Mouse (Mus musculus): ENCODE measurements around the gene Trim46.

The Trim46 gene

DNA sequence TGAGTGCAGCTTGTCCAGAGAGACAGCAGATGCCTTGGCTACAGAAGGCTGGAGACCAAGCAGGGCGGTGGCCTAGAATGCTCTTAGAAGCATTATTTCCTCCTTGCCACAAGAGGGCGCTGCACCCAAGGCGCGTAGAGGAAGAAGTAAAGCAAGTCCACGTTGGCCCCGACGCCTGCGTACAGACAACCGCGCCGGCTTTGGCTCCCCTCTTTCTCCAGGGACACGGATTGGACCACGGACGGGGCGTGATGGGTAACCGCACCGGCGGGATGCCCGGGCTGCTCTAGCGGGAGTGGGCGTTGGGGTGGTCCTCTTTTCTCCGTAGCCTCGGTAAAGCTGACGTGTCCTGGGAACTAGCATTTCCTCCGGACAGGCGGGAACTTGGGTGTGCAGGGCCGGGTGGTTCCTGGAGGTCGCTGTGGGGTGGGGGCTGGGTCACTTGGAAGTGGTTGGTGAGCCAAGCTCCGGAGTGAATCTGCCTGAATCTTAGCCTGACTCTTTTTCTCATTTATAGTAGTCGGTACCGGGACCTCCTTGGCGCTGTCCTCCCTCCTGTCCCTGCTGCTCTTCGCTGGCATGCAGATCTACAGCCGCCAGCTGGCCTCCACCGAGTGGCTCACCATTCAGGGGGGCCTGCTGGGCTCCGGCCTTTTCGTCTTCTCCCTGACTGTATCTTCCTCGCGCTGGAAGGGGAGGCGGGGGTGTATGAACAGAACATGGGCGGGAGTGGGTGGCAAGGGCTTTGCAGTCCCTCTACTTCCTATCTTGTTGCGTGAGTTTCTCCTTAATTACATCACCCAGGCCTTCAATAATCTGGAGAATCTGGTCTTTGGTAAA is at the start of gene Trim46:
Trim46 (minus strand) TSS at position 49 of the 840 bp plus-strand sequence.
- DNase-seq (ENCODE audit: low spot score), result peak; percentile 86

DNA sequence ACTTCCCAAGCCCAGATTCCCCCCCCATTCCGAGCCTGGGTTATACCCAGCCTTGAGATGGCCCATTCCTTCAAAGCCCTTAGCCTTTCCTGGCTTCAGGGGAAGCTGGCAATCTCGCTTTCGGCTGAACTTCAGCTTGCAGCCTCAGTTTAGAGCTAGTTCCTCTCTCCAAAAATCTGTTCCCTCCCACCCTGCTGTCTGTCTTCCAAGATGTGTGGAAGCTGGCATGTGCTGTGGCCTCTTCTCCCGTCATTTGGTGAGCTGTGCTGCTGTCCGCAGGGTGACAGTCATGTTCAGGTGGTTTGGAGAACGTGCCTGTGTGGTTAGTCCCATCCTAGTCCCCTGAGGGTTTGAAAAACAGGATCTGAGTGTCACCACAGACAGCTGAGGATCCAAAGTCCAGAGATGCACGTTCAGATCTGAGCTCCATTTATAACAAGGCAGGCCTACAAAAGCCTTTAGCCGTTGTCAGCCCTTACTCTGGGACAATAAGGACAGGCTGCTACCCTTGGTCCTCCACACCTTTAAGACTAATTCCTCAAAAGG is 49.6 kb upstream of the Trim46 start:
- no peak for DNase-seq (ENCODE audit: low spot score)

DNA sequence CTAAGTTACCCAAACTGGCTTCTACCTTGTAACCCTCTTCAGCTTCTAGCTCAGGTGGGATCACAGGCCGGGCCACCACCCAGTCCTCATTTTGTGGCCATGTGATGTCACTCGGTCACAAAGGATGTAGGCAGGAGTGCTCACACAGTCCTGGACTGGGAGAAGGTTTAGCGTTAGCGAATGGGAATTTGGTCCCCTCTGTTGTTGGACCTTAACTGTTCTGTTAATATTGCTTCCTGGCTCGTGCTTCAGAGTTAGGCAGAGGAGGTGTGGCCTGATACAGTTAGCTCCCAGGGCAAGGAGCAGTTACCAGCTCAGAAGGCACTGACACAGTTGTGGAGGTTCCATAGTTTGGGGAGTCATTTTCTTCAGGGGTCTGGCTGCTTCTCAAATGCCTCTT is 48.1 kb upstream of the Trim46 start:
- DNase-seq (ENCODE audit: low spot score), result no peak

DNA sequence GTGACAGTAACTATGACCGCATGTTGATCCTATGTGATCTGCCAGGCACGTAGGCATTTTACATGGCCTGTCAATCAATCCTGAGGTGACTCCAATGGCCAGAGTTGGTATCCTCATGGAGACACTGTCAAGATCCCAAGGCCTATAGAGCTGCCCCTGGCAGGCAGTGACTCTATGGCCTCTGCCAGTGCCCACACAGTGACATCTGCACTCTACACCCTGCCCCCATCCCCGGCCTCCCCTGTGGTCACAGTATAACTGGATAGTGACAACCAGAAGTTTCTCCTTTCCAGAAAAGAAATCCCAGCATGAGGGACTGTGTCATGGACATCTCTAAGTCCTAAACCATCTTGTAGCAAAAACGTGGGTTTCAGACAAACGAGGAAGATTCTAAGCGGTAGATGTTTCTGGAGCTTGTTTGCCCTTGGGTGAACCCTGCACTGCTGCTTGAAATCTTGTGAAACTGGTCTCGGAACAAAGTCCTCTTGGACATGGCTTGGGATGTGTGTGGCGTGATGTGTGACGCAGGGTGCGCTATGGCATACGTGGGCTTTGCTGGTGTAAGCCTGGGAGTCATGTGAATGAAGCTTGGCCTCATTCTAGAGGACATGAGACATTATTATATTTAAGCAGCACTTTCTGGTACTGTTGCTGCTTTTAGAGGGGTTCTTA is 47.3 kb upstream of the Trim46 start:
- no peak for DNase-seq (ENCODE audit: low spot score)

DNA sequence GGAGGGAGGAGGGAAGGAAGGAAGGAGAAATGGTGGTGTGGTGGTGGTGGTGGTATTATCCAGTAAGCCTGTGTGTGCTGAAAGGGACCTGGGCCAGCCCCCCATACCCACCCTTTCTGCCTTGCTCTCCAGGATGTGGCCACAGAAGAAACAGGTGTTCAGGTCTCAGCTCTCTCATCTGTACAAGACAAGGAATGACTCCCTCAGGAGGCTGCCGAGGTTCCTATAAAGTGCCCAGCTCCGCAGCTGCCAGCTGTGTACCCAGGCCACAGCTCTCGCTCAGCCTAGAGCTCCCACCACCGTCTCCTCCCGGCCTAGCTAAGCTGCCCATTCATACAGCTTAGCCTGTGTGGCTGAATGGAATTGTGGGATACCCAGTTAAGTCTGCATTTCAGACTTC is 46.2 kb upstream of the Trim46 start:
- DNase-seq (ENCODE audit: low spot score), result no peak

DNA sequence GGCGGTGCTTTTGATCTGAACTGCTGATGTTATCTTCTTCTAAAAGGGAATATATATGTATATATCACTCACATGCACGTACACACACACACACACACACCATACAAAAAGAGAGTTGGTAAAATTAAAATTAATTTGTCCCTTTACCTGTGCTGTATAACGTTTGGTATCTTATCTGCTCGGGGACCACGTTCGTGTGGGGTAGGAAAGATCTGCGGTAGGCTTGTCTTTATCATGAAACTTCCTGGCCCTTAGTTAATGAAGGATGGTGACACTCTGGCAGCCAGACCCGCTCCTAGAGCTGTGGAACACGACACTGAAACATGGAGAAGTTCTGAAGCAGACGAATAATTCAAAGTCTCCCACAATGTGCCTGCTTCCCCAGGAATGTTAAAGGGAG is 45.8 kb upstream of the Trim46 start:
- no peak for DNase-seq (ENCODE audit: low spot score)

DNA sequence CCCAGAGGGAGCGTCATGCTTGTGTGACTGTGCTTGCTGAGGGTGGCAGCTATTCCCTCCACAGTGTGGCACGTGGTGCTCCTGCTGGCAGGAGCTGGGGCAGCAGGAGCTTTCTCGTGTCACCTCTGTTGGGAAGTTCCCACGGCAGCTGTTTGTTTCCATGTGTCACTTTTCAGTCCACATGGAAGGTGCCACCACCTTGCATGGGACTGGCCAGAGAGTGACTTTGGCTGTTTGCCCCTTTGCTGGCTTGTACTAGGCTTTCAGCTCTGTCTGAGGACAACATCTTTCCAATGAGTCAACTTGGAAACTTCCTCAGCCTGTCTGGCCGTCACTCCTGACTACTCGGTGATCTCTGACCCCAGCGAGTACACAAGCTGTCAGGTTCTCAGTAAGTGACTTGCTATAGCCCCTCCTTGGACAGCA is 42.4 kb upstream of the Trim46 start:
- DNase-seq (ENCODE audit: low spot score), result no peak

DNA sequence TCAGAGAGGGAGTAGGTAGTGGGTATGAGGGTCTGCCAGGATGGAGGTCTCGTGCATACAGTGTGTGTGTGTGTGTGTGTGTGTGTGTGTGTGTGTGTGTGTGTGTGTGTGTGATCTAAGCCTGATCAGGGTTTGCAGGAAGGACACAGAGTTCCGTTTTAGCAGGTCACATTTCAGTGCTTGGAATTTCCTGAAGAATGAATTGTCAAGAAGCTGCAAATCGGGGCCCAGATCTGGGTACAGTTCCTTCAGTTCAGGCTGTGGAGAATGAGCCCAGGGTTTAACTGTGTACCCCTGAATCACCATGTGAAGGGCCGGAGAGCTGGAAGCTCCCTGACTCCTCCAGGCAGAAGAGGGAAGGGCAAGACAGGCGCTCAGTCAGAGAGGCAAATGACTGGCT is 41.2 kb upstream of the Trim46 start:
- DNase-seq (ENCODE audit: low spot score), result no peak

DNA sequence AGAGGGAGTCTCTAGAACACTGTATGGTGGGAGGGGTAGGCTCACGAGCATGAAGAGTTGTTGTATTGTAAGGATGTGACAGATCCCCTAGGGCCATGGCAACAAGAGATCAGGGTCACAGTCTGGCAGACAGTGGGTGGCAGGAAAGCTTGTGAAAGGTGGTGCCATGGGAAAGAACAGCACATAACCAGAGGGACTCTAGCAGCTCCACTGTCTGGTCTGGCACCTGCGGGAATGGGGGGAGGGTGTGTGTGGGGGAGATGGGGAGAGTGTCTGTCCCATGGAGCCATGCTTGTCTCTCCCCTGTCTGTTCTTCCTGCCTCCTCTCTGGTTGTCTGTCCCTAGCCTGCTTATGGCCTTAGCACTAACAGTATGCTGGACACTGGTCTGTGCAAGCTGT is 39.4 kb upstream of the Trim46 start:
- no peak for DNase-seq (ENCODE audit: low spot score)

DNA sequence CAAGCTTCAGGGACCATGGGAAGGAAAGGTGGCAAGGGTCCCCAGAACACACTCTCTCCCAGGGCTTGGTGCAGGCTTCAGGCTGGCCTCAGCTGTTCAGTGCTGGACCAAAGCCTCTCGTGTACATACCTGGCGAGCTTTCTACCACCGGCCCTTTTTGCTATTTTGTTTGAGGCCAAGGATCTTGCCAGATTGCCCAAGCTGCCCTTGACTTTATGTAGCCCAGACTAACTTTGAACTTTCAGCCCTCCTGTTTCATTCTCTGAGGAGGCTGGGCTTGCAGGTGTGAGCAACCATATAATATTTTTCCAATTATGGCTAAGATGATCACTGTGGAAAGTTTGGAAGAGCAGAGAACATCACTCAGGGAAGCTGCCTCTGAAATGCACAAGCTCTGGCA is 38.2 kb upstream of the Trim46 start:
- no peak for DNase-seq (ENCODE audit: low spot score)

DNA sequence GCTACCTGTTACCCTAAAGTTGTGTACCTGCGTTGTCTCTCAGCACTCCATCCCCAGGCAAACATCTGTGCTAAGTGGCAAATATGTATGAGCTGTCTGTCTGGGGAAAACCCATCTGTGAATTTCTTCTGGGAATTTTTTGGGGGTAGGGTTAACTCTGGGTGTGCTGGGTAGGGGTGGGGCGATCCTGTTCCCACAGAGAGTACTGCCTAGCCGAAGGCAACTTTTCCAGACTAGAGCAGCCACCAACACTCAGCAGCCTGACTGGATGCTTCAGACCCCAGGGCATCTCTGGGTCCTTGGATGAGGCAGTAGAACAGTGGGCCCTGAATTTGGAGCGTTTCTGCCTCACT is 36.2 kb upstream of the Trim46 start:
- no peak for DNase-seq (ENCODE audit: low spot score)

DNA sequence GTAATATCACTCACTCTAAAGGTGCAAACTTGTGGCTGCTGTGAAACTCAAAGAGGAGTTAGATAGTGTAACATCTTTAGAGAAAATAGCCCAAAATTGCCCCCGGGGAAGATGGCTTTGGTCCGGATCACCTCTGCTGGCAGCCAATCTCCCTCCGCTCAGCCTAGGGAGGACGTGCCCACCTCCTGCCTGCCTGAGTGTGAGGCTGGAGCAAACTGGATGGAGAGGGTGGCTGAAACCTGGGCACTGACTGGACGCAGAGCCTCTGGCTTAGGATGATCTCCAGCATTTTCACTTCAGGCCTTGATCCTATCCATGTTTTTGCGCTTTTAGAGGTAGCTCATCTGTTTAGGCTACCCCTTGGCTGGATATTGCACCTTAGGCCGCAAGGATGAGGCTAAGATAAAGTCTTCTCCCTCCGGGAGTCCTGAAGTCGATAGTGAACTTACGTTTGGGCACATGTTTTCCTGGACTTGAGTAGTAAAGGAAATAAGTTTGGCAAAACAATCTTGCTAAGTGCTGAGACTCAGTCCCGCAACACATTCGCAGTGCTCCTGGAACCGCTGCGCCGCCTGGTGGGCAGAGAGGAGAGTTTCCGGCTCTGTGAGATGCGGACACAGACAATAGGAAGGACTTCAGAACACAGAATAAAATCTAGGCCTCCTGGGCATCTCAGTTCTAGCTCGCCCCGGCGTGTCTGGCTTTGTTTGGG is 35.6 kb upstream of the Trim46 start:
- DNase-seq (ENCODE audit: low spot score), result peak; percentile 83

DNA sequence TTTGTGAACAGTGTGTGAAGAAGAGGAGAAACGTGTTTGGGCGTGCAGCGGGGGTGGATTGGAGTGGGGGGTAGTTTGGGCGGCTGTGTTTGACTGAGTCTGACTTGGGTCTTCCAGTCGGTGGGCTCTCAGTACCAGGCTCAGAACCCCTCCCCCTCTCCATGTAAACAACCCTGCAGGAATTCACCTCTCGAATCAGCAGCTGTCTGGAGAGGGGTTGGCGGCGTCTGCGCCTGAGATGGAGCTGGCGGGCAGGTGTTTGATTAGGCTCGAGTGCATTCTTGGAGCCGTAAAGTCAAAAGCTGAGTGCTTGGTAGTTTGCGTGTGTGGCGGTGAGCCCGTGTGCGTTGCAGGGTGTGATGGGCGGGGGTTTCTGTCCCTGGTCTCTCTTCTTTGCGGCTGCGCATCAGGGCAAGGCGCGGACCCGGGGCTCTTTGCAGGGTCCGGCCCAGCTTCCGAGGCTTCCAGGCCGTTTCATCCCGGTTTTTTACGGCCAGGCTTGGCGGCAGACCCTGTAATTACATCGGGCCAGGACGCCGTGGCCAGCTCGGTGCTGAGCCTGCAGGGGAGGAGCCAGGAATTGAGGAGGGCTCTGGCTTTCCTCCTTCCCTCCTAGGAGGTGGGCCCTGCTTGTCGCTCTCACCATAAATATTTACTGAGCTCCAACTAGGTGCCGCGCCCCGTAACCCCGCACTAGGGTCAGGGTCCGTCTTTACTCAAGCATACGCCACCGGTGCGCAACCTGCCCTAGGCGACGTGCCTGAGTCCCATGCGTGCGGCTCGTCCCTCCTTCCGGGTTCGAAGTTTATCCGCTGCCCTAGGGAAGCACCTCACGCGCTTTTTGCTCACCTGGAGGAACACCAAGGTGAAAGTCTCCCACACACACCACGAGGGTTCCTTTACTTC is 34.8 kb upstream of the Trim46 start, which contains the start of gene Efna1:
Efna1 (minus strand) TSS at position 537 of the 906 bp plus-strand sequence.
- peak; percentile 18 for DNase-seq (ENCODE audit: low spot score)

DNA sequence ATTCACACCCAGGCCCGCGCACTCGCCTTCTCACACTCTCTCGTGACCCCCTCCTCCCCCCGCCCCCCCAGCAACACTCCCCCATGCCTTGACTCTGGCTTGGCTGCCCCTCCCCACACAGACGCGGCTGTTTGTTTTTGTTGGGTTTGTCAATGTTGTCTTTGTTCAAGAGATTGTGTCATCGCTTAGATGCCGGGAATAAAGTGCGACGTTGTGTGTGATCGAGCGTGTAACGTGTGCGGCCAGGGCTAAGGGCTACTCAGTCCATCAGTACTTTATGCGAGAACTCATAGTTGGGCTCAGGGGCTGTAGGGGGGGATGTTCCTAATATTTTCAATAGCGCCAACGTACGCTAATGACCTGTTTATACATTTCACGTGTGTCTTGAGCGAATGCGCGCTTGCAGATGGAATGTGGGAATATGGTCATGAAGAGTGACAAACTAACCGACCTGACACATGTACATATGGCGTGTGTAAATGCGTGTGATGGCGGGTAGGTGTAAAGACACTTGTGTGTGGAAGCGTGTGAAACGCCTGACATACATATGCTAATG is 34.0 kb upstream of the Trim46 start:
- no peak for DNase-seq (ENCODE audit: low spot score)

DNA sequence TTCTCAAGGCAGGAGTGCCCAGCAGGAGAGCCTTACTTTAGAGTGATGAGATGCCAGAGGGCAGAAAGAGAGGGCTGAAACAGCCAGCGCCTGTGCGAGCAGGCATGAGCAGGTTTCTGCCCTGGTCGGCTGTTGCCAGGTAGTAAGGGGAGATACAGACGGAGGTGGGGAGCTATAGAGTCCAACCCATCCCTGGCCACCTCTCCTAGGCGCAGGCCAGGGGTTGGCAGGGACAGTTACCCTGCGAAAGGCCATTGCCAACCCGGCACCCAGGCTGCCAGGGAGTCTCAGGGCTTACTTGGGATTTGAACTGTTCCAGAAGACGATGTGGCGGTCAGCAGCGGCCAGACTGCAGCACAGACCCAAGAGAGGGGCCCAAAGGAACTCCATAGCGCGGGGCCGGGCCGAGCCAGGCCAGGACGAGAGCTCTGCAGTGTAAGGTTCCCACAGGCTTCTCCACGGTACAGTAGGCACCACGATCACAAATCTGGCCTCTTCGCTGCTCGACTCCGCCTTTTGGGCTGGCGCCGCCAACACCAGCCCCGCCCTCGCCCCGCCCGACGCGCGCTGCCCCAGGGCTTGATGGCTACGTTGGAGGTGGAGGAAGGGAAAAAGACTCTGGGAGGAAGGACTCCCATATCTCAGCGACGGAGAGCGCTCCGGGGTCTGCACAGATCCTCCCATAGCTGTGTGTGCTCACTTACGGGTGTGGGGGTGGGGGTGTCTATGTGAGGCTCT is 33.2 kb upstream of the Trim46 start:
- peak; percentile 37 for DNase-seq (ENCODE audit: low spot score)

DNA sequence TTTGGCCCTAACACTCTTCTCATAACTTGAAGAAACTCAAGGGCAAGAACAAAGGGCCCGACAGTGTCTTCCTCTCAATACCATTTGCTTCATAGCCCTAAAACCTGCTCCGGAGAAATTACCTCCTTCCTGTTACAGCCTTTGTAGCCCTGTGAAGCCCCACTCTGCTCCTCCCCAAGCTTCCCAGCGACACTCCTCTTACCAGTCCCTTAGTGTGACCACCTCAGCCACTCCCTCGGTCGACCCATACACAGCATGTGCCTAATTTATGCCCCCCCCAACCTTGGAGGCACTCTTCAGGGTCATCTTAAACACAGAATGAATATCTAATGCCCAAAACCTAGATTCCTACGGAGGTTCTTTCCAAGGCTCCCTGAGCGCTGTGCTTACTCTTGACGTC is 32.5 kb upstream of the Trim46 start:
- no peak for DNase-seq (ENCODE audit: low spot score)

DNA sequence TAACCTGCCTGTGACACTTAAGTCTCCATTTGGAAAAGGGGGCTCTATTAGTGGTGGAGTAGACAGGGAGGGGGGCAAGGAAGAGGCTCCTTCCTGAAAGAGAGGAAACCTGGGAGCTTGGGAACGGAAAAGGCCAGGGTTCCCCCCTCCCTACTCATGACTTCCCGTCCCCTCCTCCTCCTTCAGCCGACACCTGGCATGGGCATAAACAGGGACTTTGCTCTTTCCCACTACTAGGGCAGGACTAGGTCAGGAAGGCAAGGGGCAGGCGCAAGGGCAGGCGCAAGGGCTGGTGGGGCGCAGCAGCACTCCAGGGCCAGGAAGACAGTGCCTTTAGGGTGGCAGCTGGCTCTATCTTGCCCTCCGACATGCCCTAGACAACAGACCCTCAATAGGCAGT is 32.0 kb upstream of the Trim46 start:
- DNase-seq (ENCODE audit: low spot score), result no peak

DNA sequence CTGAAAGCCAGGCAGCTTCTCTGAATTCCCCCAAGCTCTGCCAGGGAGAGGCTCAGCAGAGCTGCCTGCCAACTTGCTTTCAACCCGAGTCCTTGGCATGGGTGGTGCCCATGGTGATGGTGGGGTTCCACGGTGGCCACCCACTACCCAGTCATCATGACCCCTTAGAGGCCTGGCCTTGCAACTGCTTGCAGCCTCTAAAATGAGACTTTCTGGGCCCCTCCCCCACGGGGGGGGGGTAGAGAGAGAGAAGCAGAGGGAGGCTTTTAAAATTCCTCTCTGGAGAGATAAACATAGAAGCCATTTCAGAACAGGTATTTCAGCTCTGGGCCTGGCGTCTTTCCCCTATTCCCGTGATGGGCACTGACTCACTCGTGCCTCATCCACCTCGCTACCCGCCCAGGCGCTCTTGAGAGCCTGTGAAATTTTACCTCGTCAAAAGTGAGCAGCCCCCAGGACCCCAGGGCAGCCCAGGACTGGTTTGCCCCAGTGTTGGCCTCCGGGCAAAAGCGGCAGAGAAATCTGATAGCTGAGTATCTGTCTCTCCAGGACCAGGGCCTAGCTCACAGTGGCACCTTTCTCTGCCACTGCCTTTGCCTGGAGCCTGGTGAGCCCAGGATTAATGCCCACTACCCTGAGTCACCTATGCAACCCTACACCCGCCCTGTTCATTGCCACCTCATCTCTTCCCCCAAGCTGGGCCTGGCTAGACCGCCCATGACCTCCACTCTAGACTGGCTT is 31.3 kb upstream of the Trim46 start:
- no peak for DNase-seq (ENCODE audit: low spot score)

DNA sequence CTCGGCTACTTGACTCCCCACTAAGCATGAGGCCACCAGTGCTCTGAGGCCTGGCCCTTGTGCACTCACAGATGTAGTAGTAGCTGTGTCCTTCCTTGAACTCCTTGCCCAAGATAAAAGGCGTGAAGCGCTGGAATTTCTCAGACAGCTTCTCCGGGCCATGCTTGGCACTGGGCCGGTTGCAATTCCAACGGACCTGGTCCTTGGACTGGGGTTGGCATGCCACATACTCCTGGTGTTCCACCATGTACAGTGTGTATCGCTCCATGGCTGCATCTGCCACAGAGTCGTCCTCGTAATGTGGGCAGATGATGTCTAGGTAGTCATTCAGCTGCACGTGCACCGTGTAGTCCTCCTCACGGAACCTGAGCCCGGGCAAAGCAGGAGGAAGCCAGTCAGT is 30.0 kb upstream of the Trim46 start:
- no peak for DNase-seq (ENCODE audit: low spot score)

DNA sequence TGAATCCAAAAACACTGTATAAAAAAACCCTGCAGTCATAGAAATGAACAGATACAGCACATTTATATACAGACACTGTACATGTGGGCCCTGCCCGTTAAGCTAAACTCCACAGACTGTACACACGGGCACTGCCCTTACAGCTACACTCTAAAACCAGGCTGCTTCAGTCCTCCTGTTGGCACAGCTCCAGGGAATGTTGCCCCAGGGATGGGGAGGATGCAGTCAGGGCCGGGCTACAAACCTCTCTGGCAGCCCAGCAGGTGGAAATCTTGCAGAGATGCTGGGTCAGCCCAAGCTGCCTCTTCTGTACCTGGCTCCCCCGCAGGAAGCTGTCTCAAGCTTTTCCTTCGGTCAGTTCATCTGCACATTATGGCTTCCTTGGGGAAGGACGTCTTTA is 25.7 kb upstream of the Trim46 start:
- DNase-seq (ENCODE audit: low spot score), result no peak

All from T-cell, adult 2 months (primary cell).